Mouse (Mus musculus): ENCODE results near the gene Glce. TPM values are rescaled to one million over a fixed set of nuclear protein-coding genes. Genes with fewer than 3 reads are reported as not detected.
A peak's percentile ranks its signal among the peaks of the same experiment; 100 is the strongest.

Glce gene
- polyA plus RNA-seq, 1 experiment from 2014 or later: 21.0 TPM

GRCm38 (mm10) chr9:62060431-62060830 is 62.0 kb downstream of the Glce start:
- WGBS: 91% methylated on average over 2 of the region's 2 CpGs
- Histone ChIP-seq H3K4me3 (ENCODE audit: low read depth, low read length) (no peak overlapping the region), H3K27me3 (ENCODE audit: control insufficient read depth, insufficient read depth, low read depth, low read length) (no peaks in the 10 kb centered on the region)

GRCm38 (mm10) chr9:62059941-62060340 is 62.5 kb downstream of the Glce start:
- no peak overlapping the region for H3K9ac ChIP-seq (ENCODE audit: low read depth, low read length)
- H3K27me3 ChIP-seq (ENCODE audit: control insufficient read depth, insufficient read depth, low read depth, low read length): no peaks in the 10 kb centered on the region
- WGBS: 88% methylated on average over 11 of the region's 11 CpGs
- no peak overlapping the region for H3K27ac ChIP-seq (ENCODE audit: low read length)
- no peaks in the 10 kb centered on the region for H3K9me3 ChIP-seq (replicated peaks; ENCODE audit: control insufficient read depth, low read length, poor library complexity, severe bottlenecking)
- ATAC-seq: no peak
- peaks cover 2% of the 10 kb centered on the region; the same call in 1 of the 2 replicates for H3K36me3 ChIP-seq (ENCODE audit: control insufficient read depth, insufficient read depth, low read length)
- no peak overlapping the region for H3K4me3 ChIP-seq (ENCODE audit: low read depth, low read length)
- no peaks in the 10 kb centered on the region for H3K4me1 ChIP-seq (ENCODE audit: control insufficient read depth, insufficient read depth, low read length)
- H3K4me2 ChIP-seq (ENCODE audit: low read length): no peak overlapping the region

More at GRCm38 (mm10) chr9:62060431-62060830, 62.0 kb downstream of the Glce start:
- H3K36me3 ChIP-seq (ENCODE audit: control insufficient read depth, insufficient read depth, low read length): peaks cover 2% of the 10 kb centered on the region; the same call in 1 of the 2 replicates
- no peaks in the 10 kb centered on the region for H3K4me1 ChIP-seq (ENCODE audit: control insufficient read depth, insufficient read depth, low read length)
- no peak overlapping the region for H3K4me2 ChIP-seq (ENCODE audit: low read length)
- H3K9ac ChIP-seq (ENCODE audit: low read depth, low read length): no peak overlapping the region
- ATAC-seq: no peak
- H3K27ac ChIP-seq (ENCODE audit: low read length): no peak overlapping the region
- no peaks in the 10 kb centered on the region for H3K9me3 ChIP-seq (replicated peaks; ENCODE audit: control insufficient read depth, low read length, poor library complexity, severe bottlenecking)

DNA sequence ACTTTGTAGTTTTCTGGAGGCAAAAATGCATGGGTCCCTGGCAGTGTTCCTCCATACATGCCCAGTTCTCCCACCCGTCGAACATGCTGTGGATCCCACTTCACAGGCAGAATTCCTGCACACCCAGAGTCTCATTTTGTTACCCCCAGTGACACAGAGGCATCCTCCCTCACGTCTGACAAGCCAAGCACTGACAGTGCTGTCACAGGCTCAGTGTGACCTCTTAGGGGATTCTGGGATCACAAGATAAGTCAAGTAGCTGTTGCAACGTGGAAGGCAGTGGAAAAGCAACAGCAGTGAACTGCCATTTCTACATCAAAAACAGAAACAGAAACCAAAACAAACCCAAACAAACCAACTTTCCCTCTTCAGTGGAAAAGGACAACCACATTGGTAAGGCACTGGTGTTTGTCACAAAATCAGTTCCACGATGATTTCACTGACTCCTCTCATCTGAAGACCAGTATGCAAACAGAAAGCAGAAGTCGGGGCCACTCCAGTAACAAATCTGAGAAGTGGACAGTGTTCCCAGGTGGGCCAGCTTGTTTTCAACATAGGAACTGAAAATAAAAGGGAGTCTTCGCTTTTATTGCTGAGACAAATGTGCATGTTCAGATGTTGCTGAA is 64.5 kb downstream of the Glce start:
- Histone ChIP-seq H3K9me3 (replicated peaks; ENCODE audit: control insufficient read depth, low read length, poor library complexity, severe bottlenecking) (no peaks in the 10 kb centered on the region), H3K4me1 (ENCODE audit: control insufficient read depth, insufficient read depth, low read length) (no peaks in the 10 kb centered on the region), H3K27ac (ENCODE audit: low read length) (no peak overlapping the region), H3K4me3 (ENCODE audit: low read depth, low read length) (no peak overlapping the region), H3K9ac (ENCODE audit: low read depth, low read length) (no peak overlapping the region), H3K4me2 (ENCODE audit: low read length) (no peak overlapping the region), H3K36me3 (ENCODE audit: control insufficient read depth, insufficient read depth, low read length) (peaks cover 2% of the 10 kb centered on the region; the same call in 1 of the 2 replicates), H3K27me3 (ENCODE audit: control insufficient read depth, insufficient read depth, low read depth, low read length) (no peaks in the 10 kb centered on the region)
- no peak for ATAC-seq
- WGBS: 72% methylated on average over 7 of the region's 7 CpGs

DNA sequence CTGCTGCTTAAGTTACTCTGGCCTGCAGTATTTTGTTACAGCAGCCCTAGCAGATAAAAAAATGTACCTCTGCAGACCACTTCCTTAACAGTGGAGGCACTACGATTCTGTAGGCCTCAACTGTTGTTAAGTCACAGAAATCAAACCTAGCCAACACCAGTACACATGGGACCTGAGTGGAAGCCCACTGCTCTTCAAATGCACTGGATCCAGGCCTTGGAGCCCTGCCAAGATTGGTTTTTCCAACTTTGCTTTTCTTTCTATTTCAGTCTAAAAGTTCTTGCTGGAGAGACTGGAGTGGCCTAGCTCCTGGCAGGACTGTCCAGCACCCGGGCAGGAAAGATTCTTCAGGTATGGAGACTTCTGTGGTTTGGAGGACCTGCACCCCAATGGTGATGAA is 66.2 kb downstream of the Glce start:
- Histone ChIP-seq H3K27ac (ENCODE audit: low read length) (no peak overlapping the region), H3K27me3 (ENCODE audit: control insufficient read depth, insufficient read depth, low read depth, low read length) (no peaks in the 10 kb centered on the region), H3K9me3 (replicated peaks; ENCODE audit: control insufficient read depth, low read length, poor library complexity, severe bottlenecking) (no peaks in the 10 kb centered on the region), H3K4me2 (ENCODE audit: low read length) (no peak overlapping the region), H3K4me3 (ENCODE audit: low read depth, low read length) (no peak overlapping the region), H3K36me3 (ENCODE audit: control insufficient read depth, insufficient read depth, low read length) (peaks cover 2% of the 10 kb centered on the region; the same call in 1 of the 2 replicates), H3K9ac (ENCODE audit: low read depth, low read length) (no peak overlapping the region), H3K4me1 (ENCODE audit: control insufficient read depth, insufficient read depth, low read length) (no peaks in the 10 kb centered on the region)
- no peak for ATAC-seq
- WGBS: 92% methylated on average over 2 of the region's 2 CpGs

DNA sequence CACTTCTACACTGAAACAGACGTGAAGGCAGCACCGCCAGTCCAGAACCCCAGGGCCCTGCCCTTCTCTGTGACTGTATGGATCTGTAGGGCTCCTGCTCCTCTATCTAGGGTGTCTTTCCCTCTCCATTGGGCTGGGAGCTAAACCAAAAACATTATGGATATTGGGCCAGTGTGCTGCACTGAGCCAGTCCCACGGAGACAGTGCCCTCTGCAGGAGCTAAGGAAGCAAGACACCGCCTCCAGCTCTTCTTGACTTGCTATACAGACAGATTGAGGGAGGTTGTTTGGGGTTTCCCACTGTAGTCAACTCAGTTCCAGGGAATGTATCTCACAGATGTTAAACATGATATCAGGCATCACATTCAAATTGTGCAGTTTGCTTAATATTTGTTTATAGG is 71.7 kb downstream of the Glce start:
- peaks cover 2% of the 10 kb centered on the region; the same call in 1 of the 2 replicates for H3K4me1 ChIP-seq (ENCODE audit: control insufficient read depth, insufficient read depth, low read length)
- H3K4me2 ChIP-seq (ENCODE audit: low read length): no peak overlapping the region
- no peak overlapping the region for H3K9ac ChIP-seq (ENCODE audit: low read depth, low read length)
- H3K9me3 ChIP-seq (replicated peaks; ENCODE audit: control insufficient read depth, low read length, poor library complexity, severe bottlenecking): no peaks in the 10 kb centered on the region
- no peak overlapping the region for H3K4me3 ChIP-seq (ENCODE audit: low read depth, low read length)
- no peaks in the 10 kb centered on the region for H3K36me3 ChIP-seq (ENCODE audit: control insufficient read depth, insufficient read depth, low read length)
- no peaks in the 10 kb centered on the region for H3K27me3 ChIP-seq (ENCODE audit: control insufficient read depth, insufficient read depth, low read depth, low read length)
- no peak for ATAC-seq
- H3K27ac ChIP-seq (ENCODE audit: low read length): no peak overlapping the region
- WGBS: 47% methylated on average over 4 of the region's 4 CpGs

- Histone ChIP-seq H3K4me1 (ENCODE audit: control insufficient read depth, insufficient read depth, low read length) (peaks cover 2% of the 10 kb centered on the region; the same call in 1 of the 2 replicates), H3K36me3 (ENCODE audit: control insufficient read depth, insufficient read depth, low read length) (no peaks in the 10 kb centered on the region), H3K27me3 (ENCODE audit: control insufficient read depth, insufficient read depth, low read depth, low read length) (no peaks in the 10 kb centered on the region), H3K4me3 (ENCODE audit: low read depth, low read length) (no peak overlapping the region), H3K27ac (ENCODE audit: low read length) (no peak overlapping the region), H3K9me3 (replicated peaks; ENCODE audit: control insufficient read depth, low read length, poor library complexity, severe bottlenecking) (no peaks in the 10 kb centered on the region), H3K9ac (ENCODE audit: low read depth, low read length) (no peak overlapping the region), H3K4me2 (ENCODE audit: low read length) (no peak overlapping the region)
- no peak for ATAC-seq
- 56% methylated on average over 8 of the region's 8 CpGs for WGBS
Observed at GRCm38 (mm10) chr9:62049166-62049565, 73.3 kb downstream of the Glce start.

- Histone ChIP-seq H3K4me1 (ENCODE audit: control insufficient read depth, insufficient read depth, low read length) (no peaks in the 10 kb centered on the region), H3K9ac (ENCODE audit: low read depth, low read length) (no peak overlapping the region), H3K36me3 (ENCODE audit: control insufficient read depth, insufficient read depth, low read length) (no peaks in the 10 kb centered on the region), H3K4me3 (ENCODE audit: low read depth, low read length) (no peak overlapping the region), H3K27me3 (ENCODE audit: control insufficient read depth, insufficient read depth, low read depth, low read length) (no peaks in the 10 kb centered on the region), H3K4me2 (ENCODE audit: low read length) (no peak overlapping the region), H3K27ac (ENCODE audit: low read length) (no peak overlapping the region), H3K9me3 (replicated peaks; ENCODE audit: control insufficient read depth, low read length, poor library complexity, severe bottlenecking) (no peaks in the 10 kb centered on the region)
- ATAC-seq: no peak
- 86% methylated on average over 3 of the region's 3 CpGs for WGBS
Observed at GRCm38 (mm10) chr9:62042167-62042566, 80.3 kb downstream of the Glce start.

GRCm38 (mm10) chr9:62040008-62040608 is 82.3 kb downstream of the Glce start:
- WGBS: 3% methylated on average over 20 of the region's 20 CpGs
- Histone ChIP-seq H3K27me3 (ENCODE audit: control insufficient read depth, insufficient read depth, low read depth, low read length) (no peaks in the 10 kb centered on the region), H3K4me1 (ENCODE audit: control insufficient read depth, insufficient read depth, low read length) (no peaks in the 10 kb centered on the region), H3K4me3 (ENCODE audit: low read depth, low read length) (no peak overlapping the region), H3K9me3 (replicated peaks; ENCODE audit: control insufficient read depth, low read length, poor library complexity, severe bottlenecking) (no peaks in the 10 kb centered on the region), H3K4me2 (ENCODE audit: low read length) (peak overlapping the region; percentile 34), H3K36me3 (ENCODE audit: control insufficient read depth, insufficient read depth, low read length) (no peaks in the 10 kb centered on the region), H3K27ac (ENCODE audit: low read length) (no peak overlapping the region), H3K9ac (ENCODE audit: low read depth, low read length) (no peak overlapping the region)
- peak; percentile 66; the same call in 1 of the 2 replicates for ATAC-seq

DNA sequence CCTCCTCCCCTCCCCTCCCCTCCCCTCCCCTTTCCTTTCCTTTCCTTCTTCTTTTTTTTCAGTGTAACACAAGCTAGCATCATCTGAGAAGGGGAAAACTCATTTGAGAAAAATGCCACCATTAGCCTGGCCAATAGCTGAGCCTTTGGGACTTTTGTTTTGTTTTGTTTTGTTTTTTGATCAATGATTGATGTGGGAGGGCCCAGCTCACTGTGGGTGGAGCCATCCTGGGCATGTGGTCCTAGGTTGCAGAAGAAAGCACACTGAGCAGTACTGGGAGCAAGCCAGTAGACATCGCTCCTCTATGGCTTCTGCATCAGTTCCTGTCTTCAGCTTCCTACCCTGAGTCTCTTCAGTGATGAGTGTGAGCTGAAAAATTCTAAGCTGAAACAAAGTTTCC is 86.6 kb downstream of the Glce start:
- Histone ChIP-seq H3K4me3 (ENCODE audit: low read depth, low read length) (no peak overlapping the region), H3K9me3 (replicated peaks; ENCODE audit: control insufficient read depth, low read length, poor library complexity, severe bottlenecking) (no peaks in the 10 kb centered on the region), H3K4me1 (ENCODE audit: control insufficient read depth, insufficient read depth, low read length) (no peaks in the 10 kb centered on the region), H3K9ac (ENCODE audit: low read depth, low read length) (no peak overlapping the region), H3K36me3 (ENCODE audit: control insufficient read depth, insufficient read depth, low read length) (no peaks in the 10 kb centered on the region), H3K4me2 (ENCODE audit: low read length) (no peak overlapping the region), H3K27me3 (ENCODE audit: control insufficient read depth, insufficient read depth, low read depth, low read length) (no peaks in the 10 kb centered on the region), H3K27ac (ENCODE audit: low read length) (no peak overlapping the region)
- 63% methylated on average over 1 of the region's 1 CpGs for WGBS
- no peak for ATAC-seq

Measured in midbrain, embryonic 16.5 days (tissue).